In the genomic region with DNA sequence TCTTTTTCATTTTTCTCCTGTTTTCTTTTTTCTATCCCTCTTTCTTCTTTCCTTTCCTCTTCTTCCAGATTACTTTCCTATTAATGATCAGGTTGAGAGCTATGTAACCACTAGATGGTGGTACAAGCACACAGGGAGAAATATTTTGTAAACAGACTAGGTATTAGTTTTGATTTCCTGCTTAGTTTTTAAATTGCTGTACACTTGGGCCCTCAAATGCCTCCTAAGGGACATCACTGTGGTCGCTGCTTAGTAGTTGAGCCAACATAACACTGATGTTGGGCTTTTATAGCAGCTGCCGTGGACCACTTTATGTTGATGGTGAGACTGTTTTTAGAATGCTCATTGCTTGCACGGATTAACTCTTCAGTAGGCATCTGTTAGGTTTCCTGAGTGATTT, we compare ENCODE assay signal across 8 mouse cellular contexts.
DNase-seq lines count a peak whose midpoint lies in the region; ATAC-seq and TF ChIP-seq lines count a peak whose summit lies in the region.

No protein-coding gene starts in this region.

- no peaks in the 10 kb centered on the region for H3K36me3 ChIP-seq in neural tube, embryonic 13.5 days
- no peaks in the 10 kb centered on the region for H3K36me3 ChIP-seq in embryonic facial prominence, embryonic 12.5 days
- H3K36me3 ChIP-seq in limb, embryonic 14.5 days (ENCODE audit: control insufficient read depth, insufficient read depth, low read length): no peaks in the 10 kb centered on the region

- peaks cover 27% of the 10 kb centered on the region for H3K4me1 ChIP-seq in neural tube, embryonic 13.5 days (replicated peaks)
- H3K4me1 ChIP-seq in embryonic facial prominence, embryonic 12.5 days: peaks cover 25% of the 10 kb centered on the region; the same call in 1 of the 2 replicates
- H3K4me1 ChIP-seq in limb, embryonic 14.5 days (ENCODE audit: control insufficient read depth, insufficient read depth, low read length): peaks cover 6% of the 10 kb centered on the region; the same call in 1 of the 2 replicates

- H3K9me3 ChIP-seq in neural tube, embryonic 13.5 days: no peaks in the 10 kb centered on the region
- no peaks in the 10 kb centered on the region for H3K9me3 ChIP-seq in embryonic facial prominence, embryonic 12.5 days
- no peaks in the 10 kb centered on the region for H3K9me3 ChIP-seq in limb, embryonic 14.5 days (ENCODE audit: control insufficient read depth, low read length)

- WGBS in neural tube, embryonic 13.5 days: 20% methylated on average over 3 of the region's 3 CpGs
- WGBS in embryonic facial prominence, embryonic 12.5 days: 34% methylated on average over 3 of the region's 3 CpGs
- 15% methylated on average over 3 of the region's 3 CpGs for WGBS in limb, embryonic 14.5 days

- peak; percentile 26 to 31 for DNase-seq in frontal cortex, postnatal 36 days (ENCODE audit: low spot score in 2 of 2)
- no peak for DNase-seq in frontal cortex, postnatal 14 days (ENCODE audit: low spot score in 2 of 2)
- DNase-seq in neural tube, embryonic 10.5 days (ENCODE audit: extremely low spot score, low spot score): no peak
- DNase-seq in limb, embryonic 14.5 days (ENCODE audit: low spot score): peak; percentile 48
- DNase-seq in urinary bladder, postnatal 36 days (ENCODE audit: low spot score in 2 of 2): no peak
- no peak for DNase-seq in urinary bladder, postnatal 14 days (ENCODE audit: low spot score)

- no peak for TF ChIP-seq POLR2A in limb, embryonic 14.5 days (IDR thresholded peaks at IDR 0.05; ENCODE audit: borderline replicate concordance, extremely low read depth, insufficient read depth, insufficient read length)

- H3K4me2 ChIP-seq in neural tube, embryonic 13.5 days: peak overlapping the region; percentile 29
- 0 out of 2 replicates have a peak overlapping the region, but pooled peaks have one; percentile 6 for H3K4me2 ChIP-seq in embryonic facial prominence, embryonic 12.5 days (replicated peaks)
- peak overlapping the region; percentile 29; the same call in 1 of the 2 replicates for H3K4me2 ChIP-seq in limb, embryonic 14.5 days (replicated peaks; ENCODE audit: low read depth, low read length, severe bottlenecking)

- H3K27me3 ChIP-seq in neural tube, embryonic 13.5 days: no peaks in the 10 kb centered on the region
- no peaks in the 10 kb centered on the region for H3K27me3 ChIP-seq in embryonic facial prominence, embryonic 12.5 days
- no peaks in the 10 kb centered on the region for H3K27me3 ChIP-seq in limb, embryonic 14.5 days (ENCODE audit: control insufficient read depth, insufficient read depth, low read length)

- H3K27ac ChIP-seq in neural tube, embryonic 13.5 days (replicated peaks): no peak overlapping the region
- no peak overlapping the region for H3K27ac ChIP-seq in embryonic facial prominence, embryonic 12.5 days
- no peak overlapping the region for H3K27ac ChIP-seq in limb, embryonic 14.5 days (replicated peaks; ENCODE audit: low read depth, low read length)

- H3K9ac ChIP-seq in neural tube, embryonic 13.5 days: no peak overlapping the region
- H3K9ac ChIP-seq in embryonic facial prominence, embryonic 12.5 days: no peak overlapping the region
- H3K9ac ChIP-seq in limb, embryonic 14.5 days (ENCODE audit: low read depth, low read length, severe bottlenecking): no peak overlapping the region

- ATAC-seq in neural tube, embryonic 13.5 days (ENCODE audit: low read depth): peak; percentile 67
- no peak for ATAC-seq in embryonic facial prominence, embryonic 12.5 days (ENCODE audit: insufficient number of reproducible peaks, insufficient read depth, low FRiP score, low TSS enrichment)
- no peak for ATAC-seq in limb, embryonic 14.5 days (ENCODE audit: low FRiP score, low read depth)

- H3K4me3 ChIP-seq in neural tube, embryonic 13.5 days: no peak overlapping the region
- H3K4me3 ChIP-seq in embryonic facial prominence, embryonic 12.5 days: no peak overlapping the region
- no peak overlapping the region for H3K4me3 ChIP-seq in limb, embryonic 14.5 days (replicated peaks; ENCODE audit: low read length)

Comparison
In these comparisons a context has a peak if more than half of its experiments do, and no peak if none do; other contexts are left out.
1. DNase-seq: peak in frontal cortex, postnatal 36 days (2 of 2) and limb, embryonic 14.5 days (single experiment); none in frontal cortex, postnatal 14 days (0 of 2), neural tube, embryonic 10.5 days (single experiment), urinary bladder, postnatal 36 days (0 of 2) and urinary bladder, postnatal 14 days (single experiment).
2. Peak in every context shown above with its lines, with median percentiles within 50 percentile points of each other: H3K4me2 ChIP-seq.